Mouse (Mus musculus) lung, postnatal 36 days (tissue): Measurements from ENCODE around the gene Syt5.

Source experiments
- DNase-seq: peaks from one replicate; pipeline ENCODE4 v3.0.0; 2022; ENCODE audit warnings: mixed read lengths

Syt5 gene

DNA sequence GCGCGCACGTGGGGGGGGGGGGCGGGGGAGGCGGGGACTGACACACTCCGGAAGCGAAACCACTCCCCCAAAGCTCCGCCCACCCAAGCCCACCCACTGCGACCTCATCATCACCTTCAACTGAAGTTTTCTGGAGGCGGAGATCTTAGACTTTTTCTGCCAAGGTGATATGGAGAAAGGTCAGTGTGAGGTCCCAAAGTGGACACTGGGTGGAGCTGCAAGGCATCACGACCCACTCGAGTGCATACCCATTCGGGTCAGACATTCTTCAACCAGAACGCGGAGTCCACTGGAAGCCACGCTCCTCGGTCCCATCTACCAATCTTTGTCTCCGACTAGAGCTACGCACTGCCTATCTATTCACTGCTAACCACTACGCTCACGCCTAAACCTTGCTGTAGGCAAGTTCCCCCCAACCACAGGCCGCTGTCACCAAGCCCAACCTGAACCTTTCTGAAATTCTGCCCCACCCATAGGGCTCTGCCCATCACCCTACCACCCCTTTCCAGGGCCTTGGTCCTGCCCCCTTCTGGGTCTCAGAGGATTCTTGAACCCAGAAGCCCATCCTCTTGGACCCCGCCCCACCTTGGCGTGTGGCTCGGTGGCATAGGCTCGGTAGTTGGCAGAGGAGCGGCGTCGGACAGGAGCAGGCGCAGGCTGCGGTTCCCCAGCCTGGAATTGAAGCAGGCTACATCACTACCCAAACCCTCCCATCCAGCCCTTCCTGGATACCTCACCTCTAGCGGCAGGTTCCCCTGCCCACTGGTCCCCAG lies 25.9 kb downstream of the Syt5 start:
- DNase-seq: no peak

GRCm38 (mm10) chr7:4518487-4518886 lies 28.9 kb downstream of the Syt5 start:
- DNase-seq: no peak

GRCm38 (mm10) chr7:4516332-4517050 lies 30.9 kb downstream of the Syt5 start, which contains the start of gene Tnnt1:
Gene Tnnt1 (minus strand): TSS chr7:4516382.
- DNase-seq: no peak

DNA sequence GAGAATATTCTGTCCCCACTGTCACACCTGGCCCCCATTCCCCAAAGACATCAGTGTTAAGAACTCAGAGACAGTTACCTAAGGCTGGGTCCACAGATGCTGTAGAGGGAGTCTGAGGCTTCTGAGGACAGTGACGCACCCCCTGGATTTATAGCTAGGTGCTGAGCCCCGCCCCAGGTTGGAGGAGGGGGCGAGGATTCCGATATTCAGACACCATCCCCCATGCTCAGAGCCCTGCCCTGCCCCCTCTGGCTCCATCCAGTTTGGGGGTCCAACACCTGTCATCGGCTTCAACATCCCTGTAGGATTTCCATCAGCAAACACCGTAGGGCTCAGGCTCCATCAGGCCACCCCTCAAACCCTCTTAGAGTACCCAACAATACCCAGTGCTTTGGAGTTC lies 31.5 kb downstream of the Syt5 start:
- DNase-seq: no peak

DNA sequence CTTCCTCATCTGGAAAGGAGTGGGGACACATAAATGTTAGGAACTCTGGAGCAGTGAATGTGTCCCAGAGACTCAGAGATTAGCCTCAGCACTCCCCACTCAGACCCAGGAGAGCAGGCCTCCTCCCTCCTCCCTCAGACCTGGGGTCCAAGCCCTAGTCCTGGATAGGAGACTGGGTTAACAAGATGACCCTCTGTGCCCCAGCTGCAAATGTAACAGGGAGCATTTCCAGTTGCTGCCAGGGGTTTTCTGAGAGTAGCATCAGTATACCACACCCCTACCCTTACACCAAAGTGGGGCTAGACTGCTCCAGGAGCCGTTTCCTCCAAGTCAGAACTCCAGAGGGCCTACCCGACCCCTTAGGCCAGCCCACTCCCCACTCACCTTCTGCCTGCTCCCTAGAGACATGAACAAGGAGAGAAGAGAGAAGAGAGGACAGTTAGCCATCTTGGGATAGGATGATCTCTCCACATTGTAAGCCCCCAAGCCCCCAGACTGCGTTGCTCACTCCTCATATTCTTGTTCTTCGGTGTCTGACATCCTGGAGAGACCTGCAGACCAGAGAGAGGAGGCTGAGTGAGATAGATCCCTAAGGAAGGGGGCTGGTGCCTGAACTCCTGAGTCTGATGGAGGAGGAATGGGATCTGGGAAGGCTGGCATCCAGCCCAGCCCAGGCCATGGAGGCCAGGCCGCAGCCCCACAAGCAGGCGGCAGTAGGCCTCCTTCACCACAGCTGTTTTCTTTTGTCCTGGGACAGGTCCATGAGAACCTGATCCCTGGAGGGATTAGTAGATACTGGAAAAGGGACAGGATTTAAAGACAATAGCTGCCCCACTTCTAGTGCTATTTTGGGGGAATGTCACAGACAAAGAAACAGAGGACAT lies 33.3 kb downstream of the Syt5 start:
- DNase-seq: no peak

GRCm38 (mm10) chr7:4513236-4513635 lies 34.1 kb downstream of the Syt5 start:
- peak; percentile 50 for DNase-seq

DNA sequence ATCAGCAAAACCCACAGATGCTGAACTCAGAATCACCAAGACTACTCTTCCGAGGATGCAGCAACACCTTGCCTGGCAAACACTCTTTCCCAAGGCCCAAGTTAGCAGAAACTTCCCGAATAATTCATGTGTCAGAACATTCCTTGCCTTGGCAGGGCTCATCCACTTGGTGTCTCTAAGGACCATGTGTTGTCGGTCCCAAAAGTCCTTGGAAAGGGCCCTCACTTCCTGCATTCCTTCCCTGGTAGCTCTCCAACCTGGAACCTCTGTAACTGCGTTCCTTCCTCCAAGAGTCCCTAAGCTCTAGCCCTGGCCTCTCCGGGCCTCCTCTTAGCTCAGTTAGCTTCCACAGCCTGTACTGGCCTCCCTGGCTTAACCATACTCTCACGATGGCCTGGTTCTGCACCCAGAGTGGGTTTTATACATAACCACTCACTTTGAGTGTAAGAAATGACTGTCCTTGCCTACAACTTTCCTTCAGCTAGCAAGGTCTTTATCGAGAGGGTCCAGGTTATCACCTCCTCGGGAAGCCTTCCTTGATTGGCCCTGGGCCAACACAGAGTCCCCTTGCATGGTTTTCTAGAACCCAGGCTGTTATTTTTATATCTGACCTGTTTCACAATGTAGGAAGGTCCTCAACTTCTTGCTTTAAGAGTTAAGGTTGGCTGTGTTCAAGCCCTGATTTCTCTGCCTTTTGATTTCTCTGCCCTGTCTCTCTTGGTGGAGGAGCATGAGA lies 35.7 kb downstream of the Syt5 start:
- DNase-seq: peak; percentile 50

DNA sequence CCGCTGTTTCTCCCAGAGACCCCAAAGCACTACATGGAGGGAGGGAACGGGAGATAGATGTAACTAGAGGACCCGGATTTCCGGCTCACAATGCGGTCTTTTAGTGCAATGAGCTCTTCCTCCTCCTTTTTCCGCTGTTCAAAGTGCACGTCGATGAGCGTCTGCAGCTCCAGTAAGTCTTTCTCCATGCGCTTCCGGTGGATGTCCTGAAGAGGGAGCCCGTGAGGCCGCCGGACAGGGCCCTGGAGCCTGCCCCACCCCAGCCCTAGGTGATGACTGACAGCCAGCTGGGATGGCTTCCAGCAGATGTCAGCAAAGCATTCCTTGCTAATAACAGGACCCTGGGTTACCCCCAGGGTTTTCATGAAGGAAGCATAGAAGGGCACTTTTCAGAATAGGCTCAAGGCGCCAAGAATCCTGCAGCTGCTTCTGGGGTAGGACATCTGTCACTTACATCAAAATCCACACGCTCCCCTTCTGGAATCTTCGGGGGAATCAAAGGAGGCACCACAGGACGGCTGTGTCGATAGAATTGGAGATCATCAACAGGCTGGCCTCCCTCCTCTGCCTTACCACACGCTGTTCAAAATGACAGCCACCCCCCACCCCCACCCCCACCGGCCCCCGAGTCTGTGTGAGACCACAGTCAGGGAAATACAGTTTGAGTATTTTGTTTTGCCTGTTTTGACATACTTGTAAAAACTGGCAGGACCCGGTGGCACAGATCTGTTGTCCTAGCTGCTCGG lies 37.3 kb downstream of the Syt5 start:
- peak; percentile 86 for DNase-seq

GRCm38 (mm10) chr7:4508739-4509116 lies 38.6 kb downstream of the Syt5 start:
- no peak for DNase-seq

GRCm38 (mm10) chr7:4508062-4508738 lies 39.1 kb downstream of the Syt5 start:
- no peak for DNase-seq

DNA sequence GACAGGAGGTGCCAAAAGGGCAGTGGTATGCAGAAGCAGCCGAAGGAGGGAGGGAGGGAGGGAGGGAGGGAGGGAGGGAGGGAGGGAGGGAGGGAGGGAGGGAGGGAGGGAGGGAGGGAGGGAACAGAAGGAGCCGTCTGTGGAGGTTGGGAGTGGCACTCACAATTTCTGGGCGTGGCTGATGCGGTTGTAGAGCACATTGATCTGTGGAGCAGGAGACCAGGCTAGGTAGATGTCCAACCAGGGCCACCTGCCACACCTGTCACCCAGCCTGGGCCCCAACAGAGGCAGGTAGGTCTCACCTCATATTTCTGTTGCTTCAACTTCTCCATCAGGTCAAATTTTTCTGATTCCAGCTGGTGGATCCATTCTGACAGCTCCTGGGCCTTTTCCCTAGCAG lies 40.1 kb downstream of the Syt5 start:
- DNase-seq: no peak

DNA sequence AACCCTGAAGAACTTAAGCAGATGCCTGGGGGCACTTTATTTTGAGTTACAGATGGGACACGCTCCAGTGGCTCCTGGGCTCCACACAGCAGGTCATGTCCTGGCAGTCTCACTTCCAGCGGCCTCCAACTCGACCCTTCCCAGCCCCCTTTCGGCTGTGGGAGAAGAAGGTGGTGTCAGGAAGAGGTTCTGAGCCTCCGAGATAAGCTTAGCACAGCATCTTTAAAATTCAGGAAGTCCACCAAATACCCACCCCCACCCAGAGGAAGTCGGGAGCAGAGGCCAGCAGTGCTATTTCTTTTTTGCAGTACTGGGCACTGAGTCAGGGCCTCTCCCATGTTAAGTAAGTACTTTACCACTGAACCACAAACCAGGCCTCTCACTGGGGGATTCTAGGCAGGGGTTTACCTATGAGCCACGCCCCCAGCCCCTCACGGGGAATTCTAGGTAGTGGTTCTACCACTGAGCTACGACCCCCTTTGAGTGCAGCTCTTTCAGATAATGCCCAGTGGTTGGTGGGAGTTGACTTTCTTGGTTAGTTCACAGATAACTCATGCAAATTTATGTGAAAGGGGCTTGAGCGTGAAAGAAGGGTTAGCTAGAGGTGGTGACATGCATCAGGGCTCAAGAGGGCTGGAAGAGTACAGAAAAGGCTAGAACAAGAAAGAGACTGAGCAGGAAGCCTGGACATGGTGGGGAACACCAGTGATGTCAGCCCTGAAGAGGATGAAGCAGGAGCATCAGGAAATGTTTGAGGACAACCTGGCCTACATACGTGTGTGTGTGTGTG lies 42.5 kb downstream of the Syt5 start:
- peak; percentile 29 for DNase-seq

- no peak for DNase-seq
These were observed 43.5 kb downstream of the Syt5 start for GRCm38 (mm10) chr7:4503858-4504257.

- no peak for DNase-seq
These were observed 44.2 kb downstream of the Syt5 start for GRCm38 (mm10) chr7:4503100-4503499.

DNA sequence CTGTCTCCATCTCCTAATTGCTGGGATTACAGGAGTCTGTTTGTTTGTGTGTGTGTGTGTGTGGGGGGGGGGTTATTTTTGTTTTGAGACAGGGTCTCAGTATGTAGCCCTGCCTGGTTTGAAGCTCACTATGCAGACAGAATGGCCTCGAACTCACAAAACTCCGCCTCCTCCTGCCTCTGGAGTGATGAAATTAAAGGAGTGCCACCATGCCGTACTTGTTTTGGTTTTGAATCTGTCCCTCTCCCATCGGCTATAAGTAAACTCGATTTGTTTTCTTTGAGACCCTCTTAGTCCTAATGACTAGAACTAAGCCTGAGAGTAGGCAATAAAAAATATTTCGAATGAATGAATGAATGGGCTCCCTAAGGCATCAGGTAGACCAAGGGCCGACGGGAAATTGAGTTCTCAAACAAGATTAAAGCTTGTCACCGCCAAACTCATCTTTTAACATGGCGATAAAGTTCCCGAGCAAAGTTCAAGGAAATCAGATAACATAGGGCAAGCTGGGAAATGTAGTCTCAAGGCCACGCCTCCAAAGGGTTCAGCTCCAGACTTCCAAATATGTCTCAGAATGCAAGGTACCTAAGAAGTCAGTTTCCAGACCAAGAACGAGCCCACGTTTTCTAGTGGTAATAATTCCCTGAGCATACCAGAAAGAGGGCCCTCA lies 44.8 kb downstream of the Syt5 start:
- DNase-seq: peak; percentile 83

GRCm38 (mm10) chr7:4501558-4502397 lies 45.6 kb downstream of the Syt5 start, which contains the start of gene Ppp1r12c:
Gene Ppp1r12c (minus strand): TSS chr7:4501680.
- peak; percentile 96 for DNase-seq

- peak; percentile 54 for DNase-seq
These were observed 46.4 kb downstream of the Syt5 start for GRCm38 (mm10) chr7:4500892-4501471.

- no peak for DNase-seq
These were observed 48.3 kb downstream of the Syt5 start for GRCm38 (mm10) chr7:4499034-4499433.
